Mouse (Mus musculus): ENCODE measurements around the gene Rapgef6. TPM values are rescaled to one million over a fixed set of nuclear protein-coding genes. Genes with fewer than 3 reads are reported as not detected.

The Rapgef6 gene
- polyA plus RNA-seq (2014; fragmentation: Nextera tagmentation; extraction: Ambion mirVana), result 27.8 and 33.0 TPM in 2 replicates

- no peaks in the 10 kb centered on the region for H3K36me3 ChIP-seq (replicated peaks; ENCODE audit: control insufficient read depth, insufficient read depth, low read depth, low read length)
- peak within 1 kb of the TSS; percentile 93 for H3K9ac ChIP-seq (replicated peaks; ENCODE audit: low read length)
- peak; percentile 96 for ATAC-seq (replicated peaks; ENCODE audit: insufficient number of reproducible peaks, low FRiP score, low TSS enrichment, low read depth)
- no peaks in the 10 kb centered on the region for H3K4me1 ChIP-seq (ENCODE audit: control insufficient read depth, insufficient read depth, low read length)
- DNase-seq (ENCODE audit: low spot score), result peak; percentile 99
- peak within 1 kb of the TSS; percentile 55 for H3K4me2 ChIP-seq (ENCODE audit: low read depth, low read length)
- H3K27me3 ChIP-seq (ENCODE audit: control insufficient read depth, insufficient read depth, low read length), result no peaks in the 10 kb centered on the region
- under 1% methylated on average over 73 of the region's 73 CpGs for WGBS
- H3K9me3 ChIP-seq (replicated peaks; ENCODE audit: control insufficient read depth, low read length), result no peaks in the 10 kb centered on the region
- H3K4me3 ChIP-seq (ENCODE audit: low read depth, low read length), result peak within 1 kb of the TSS; percentile 78
- H3K27ac ChIP-seq (replicated peaks; ENCODE audit: low read depth, low read length), result peak within 1 kb of the TSS; percentile 81
Measured at GRCm38 (mm10) chr11:54522529-54523430, at the start of gene Rapgef6. Gene Rapgef6, plus strand, starts transcription at chr11:54522847.

DNA sequence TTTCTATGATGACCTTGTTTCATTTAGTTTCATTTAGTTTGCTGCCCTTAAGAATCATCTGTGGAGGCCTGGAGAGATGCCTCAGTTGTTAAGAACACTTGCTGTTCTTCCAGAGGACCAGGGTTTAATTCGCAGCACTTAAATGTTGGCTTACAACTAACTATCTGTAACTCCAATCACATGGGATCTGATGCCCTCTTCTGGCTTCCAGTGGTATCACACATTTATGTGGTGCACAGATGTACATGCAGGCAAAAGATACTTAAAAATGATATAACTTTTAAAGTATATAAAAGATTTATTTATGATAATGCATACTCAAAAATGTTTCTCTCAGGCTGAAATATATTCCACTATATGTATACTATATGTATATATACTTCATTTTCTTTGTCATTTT, 44.2 kb upstream of the Rapgef6 start:
- no peak overlapping the region for H3K4me2 ChIP-seq (ENCODE audit: low read depth, low read length)
- 78% methylated on average over 1 of the region's 1 CpGs for whole genome bisulfite sequencing
- peak; percentile 10 for DNase-seq (ENCODE audit: low spot score)
- no peak overlapping the region for H3K9ac ChIP-seq (replicated peaks; ENCODE audit: low read length)
- H3K4me1 ChIP-seq (ENCODE audit: control insufficient read depth, insufficient read depth, low read length), result no peaks in the 10 kb centered on the region
- no peaks in the 10 kb centered on the region for H3K36me3 ChIP-seq (replicated peaks; ENCODE audit: control insufficient read depth, insufficient read depth, low read depth, low read length)
- no peak for ATAC-seq (replicated peaks; ENCODE audit: insufficient number of reproducible peaks, low FRiP score, low TSS enrichment, low read depth)
- no peak overlapping the region for H3K27ac ChIP-seq (replicated peaks; ENCODE audit: low read depth, low read length)
- no peaks in the 10 kb centered on the region for H3K27me3 ChIP-seq (ENCODE audit: control insufficient read depth, insufficient read depth, low read length)
- H3K4me3 ChIP-seq (ENCODE audit: low read depth, low read length), result no peak overlapping the region
- H3K9me3 ChIP-seq (replicated peaks; ENCODE audit: control insufficient read depth, low read length), result no peaks in the 10 kb centered on the region

- Histone ChIP-seq H3K36me3 (replicated peaks; ENCODE audit: control insufficient read depth, insufficient read depth, low read depth, low read length) (no peaks in the 10 kb centered on the region), H3K4me2 (ENCODE audit: low read depth, low read length) (no peak overlapping the region), H3K9ac (replicated peaks; ENCODE audit: low read length) (no peak overlapping the region), H3K4me3 (ENCODE audit: low read depth, low read length) (no peak overlapping the region), H3K9me3 (replicated peaks; ENCODE audit: control insufficient read depth, low read length) (no peaks in the 10 kb centered on the region), H3K4me1 (ENCODE audit: control insufficient read depth, insufficient read depth, low read length) (no peaks in the 10 kb centered on the region), H3K27ac (replicated peaks; ENCODE audit: low read depth, low read length) (no peak overlapping the region), H3K27me3 (ENCODE audit: control insufficient read depth, insufficient read depth, low read length) (no peaks in the 10 kb centered on the region)
- DNase-seq (ENCODE audit: low spot score) (no peak), ATAC-seq (replicated peaks; ENCODE audit: insufficient number of reproducible peaks, low FRiP score, low TSS enrichment, low read depth) (no peak)
- 90% methylated on average over 3 of the region's 3 CpGs for WGBS
Measured at GRCm38 (mm10) chr11:54486041-54486440, 36.6 kb upstream of the Rapgef6 start.

DNA sequence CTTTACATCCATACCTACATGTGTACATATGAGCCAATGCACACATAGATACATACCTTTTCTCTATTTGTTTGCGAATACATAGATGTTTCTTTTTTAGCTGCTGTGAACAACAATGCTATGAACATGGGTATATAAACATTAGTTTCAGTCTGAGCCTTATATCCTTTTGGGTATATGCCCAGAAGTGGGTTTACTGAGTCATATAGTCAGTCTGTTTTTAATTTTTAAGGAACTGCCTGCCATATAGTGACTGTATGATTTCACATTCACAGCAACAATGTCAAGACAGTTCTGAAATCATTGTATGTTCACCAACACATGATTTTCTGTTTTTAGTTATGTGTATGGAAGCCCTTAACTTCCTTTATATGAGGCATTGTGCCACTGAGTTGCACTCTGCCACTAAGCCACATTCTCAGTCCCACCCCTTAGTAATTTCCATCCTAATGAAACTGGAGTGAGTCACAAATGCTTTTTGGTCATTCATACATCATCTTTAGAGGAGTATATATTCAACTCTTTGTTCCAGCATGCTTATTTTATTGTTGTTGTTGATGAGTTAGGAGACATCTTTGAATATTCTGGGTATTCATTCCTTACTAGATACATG, 30.6 kb upstream of the Rapgef6 start:
- DNase-seq (ENCODE audit: low spot score) (no peak), ATAC-seq (replicated peaks; ENCODE audit: insufficient number of reproducible peaks, low FRiP score, low TSS enrichment, low read depth) (no peak)
- Histone ChIP-seq H3K4me1 (ENCODE audit: control insufficient read depth, insufficient read depth, low read length) (no peaks in the 10 kb centered on the region), H3K27me3 (ENCODE audit: control insufficient read depth, insufficient read depth, low read length) (no peaks in the 10 kb centered on the region), H3K27ac (replicated peaks; ENCODE audit: low read depth, low read length) (no peak overlapping the region), H3K9ac (replicated peaks; ENCODE audit: low read length) (no peak overlapping the region), H3K4me3 (ENCODE audit: low read depth, low read length) (no peak overlapping the region), H3K9me3 (replicated peaks; ENCODE audit: control insufficient read depth, low read length) (no peaks in the 10 kb centered on the region), H3K36me3 (replicated peaks; ENCODE audit: control insufficient read depth, insufficient read depth, low read depth, low read length) (no peaks in the 10 kb centered on the region), H3K4me2 (ENCODE audit: low read depth, low read length) (no peak overlapping the region)
- WGBS, result 98% methylated on average over 1 of the region's 1 CpGs

DNA sequence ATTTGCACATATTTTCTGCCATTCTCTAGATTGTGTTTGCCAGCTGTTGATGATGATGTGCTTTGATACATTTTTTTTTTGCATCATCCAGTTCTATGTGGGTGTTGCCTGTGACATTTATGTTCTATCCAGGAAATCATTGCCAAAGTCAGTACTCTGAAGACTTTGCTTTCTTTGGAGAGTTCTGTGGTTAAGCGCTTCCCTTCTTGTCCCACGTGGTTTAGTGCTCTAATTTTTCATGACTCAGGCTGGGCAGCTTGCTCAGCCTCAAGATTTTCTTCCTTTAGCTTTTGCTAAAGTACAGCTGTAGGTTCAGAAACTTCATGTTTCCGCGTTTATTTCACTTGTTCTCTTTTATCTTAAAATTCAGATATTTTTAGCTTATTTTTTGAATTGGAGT, 30.1 kb upstream of the Rapgef6 start:
- Histone ChIP-seq H3K4me2 (ENCODE audit: low read depth, low read length) (no peak overlapping the region), H3K4me1 (ENCODE audit: control insufficient read depth, insufficient read depth, low read length) (no peaks in the 10 kb centered on the region), H3K27me3 (ENCODE audit: control insufficient read depth, insufficient read depth, low read length) (no peaks in the 10 kb centered on the region), H3K9me3 (replicated peaks; ENCODE audit: control insufficient read depth, low read length) (no peaks in the 10 kb centered on the region), H3K36me3 (replicated peaks; ENCODE audit: control insufficient read depth, insufficient read depth, low read depth, low read length) (no peaks in the 10 kb centered on the region), H3K27ac (replicated peaks; ENCODE audit: low read depth, low read length) (no peak overlapping the region), H3K4me3 (ENCODE audit: low read depth, low read length) (no peak overlapping the region), H3K9ac (replicated peaks; ENCODE audit: low read length) (no peak overlapping the region)
- ATAC-seq (replicated peaks; ENCODE audit: insufficient number of reproducible peaks, low FRiP score, low TSS enrichment, low read depth) (no peak), DNase-seq (ENCODE audit: low spot score) (no peak)
- WGBS, result 89% methylated on average over 4 of the region's 4 CpGs

DNA sequence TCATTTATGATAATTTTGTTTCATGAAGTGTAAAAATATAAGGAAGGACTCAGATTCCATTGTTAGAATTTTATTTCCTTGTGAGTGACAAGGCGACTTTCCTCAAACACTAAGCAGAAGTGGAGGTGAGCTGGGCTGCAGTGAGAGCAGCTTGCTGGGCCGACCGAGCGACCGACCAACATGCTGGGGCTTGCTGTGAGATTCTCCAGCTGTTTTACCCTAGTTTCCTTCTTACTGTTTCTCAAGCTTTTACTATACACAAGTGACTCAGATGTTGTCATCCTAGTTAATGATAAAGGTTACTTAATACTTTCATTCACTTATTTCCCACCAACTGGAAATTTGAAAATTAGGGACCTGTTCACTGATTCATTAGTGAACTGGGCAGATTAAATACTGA, 22.8 kb upstream of the Rapgef6 start:
- Histone ChIP-seq H3K27me3 (ENCODE audit: control insufficient read depth, insufficient read depth, low read length) (no peaks in the 10 kb centered on the region), H3K4me1 (ENCODE audit: control insufficient read depth, insufficient read depth, low read length) (no peaks in the 10 kb centered on the region), H3K4me3 (ENCODE audit: low read depth, low read length) (no peak overlapping the region), H3K27ac (replicated peaks; ENCODE audit: low read depth, low read length) (no peak overlapping the region), H3K36me3 (replicated peaks; ENCODE audit: control insufficient read depth, insufficient read depth, low read depth, low read length) (no peaks in the 10 kb centered on the region; the same call in 1 of the 2 replicates), H3K9me3 (replicated peaks; ENCODE audit: control insufficient read depth, low read length) (no peaks in the 10 kb centered on the region), H3K4me2 (ENCODE audit: low read depth, low read length) (no peak overlapping the region), H3K9ac (replicated peaks; ENCODE audit: low read length) (no peak overlapping the region)
- 91% methylated on average over 5 of the region's 5 CpGs for WGBS
- peak; percentile 11 for DNase-seq (ENCODE audit: low spot score)
- no peak for ATAC-seq (replicated peaks; ENCODE audit: insufficient number of reproducible peaks, low FRiP score, low TSS enrichment, low read depth)

DNA sequence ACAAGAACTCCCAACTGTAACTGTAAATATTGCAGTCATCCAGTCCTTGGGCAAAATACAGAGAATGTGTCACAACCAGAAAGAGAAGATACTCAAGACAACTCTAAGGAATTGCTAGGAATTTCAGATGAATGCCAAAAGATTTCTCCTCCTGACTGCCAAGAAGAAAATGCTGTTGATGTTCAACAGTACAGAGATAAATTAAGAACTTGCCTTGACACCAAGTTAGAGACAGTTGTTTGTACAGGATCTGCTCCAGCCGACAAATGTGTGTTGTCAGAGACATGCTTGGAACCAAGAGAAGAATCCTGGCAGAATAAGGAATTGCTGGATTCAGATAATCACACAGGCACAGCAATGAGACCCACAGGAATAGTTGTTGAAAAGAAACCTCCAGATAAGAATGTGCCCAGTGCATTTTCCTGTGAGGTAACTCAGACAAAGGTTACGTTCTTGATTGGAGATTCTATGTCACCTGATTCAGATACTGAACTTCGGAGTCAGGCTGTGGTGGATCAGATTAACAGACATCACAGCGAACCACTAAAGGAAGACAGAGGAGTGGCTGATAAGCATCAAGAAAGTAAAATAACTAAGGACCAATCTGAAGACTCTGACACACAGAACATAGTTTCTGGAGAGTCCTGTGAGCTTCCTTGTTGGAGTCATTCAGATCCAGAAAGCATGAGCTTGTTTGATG, 20.0 kb upstream of the Rapgef6 start:
- H3K27ac ChIP-seq (replicated peaks; ENCODE audit: low read depth, low read length), result no peak overlapping the region
- H3K36me3 ChIP-seq (replicated peaks; ENCODE audit: control insufficient read depth, insufficient read depth, low read depth, low read length), result no peaks in the 10 kb centered on the region; the same call in 1 of the 2 replicates
- no peaks in the 10 kb centered on the region for H3K4me1 ChIP-seq (ENCODE audit: control insufficient read depth, insufficient read depth, low read length)
- 93% methylated on average over 4 of the region's 4 CpGs for WGBS
- no peaks in the 10 kb centered on the region for H3K9me3 ChIP-seq (replicated peaks; ENCODE audit: control insufficient read depth, low read length)
- no peak overlapping the region for H3K4me3 ChIP-seq (ENCODE audit: low read depth, low read length)
- no peak overlapping the region for H3K9ac ChIP-seq (replicated peaks; ENCODE audit: low read length)
- H3K27me3 ChIP-seq (ENCODE audit: control insufficient read depth, insufficient read depth, low read length), result no peaks in the 10 kb centered on the region
- no peak for DNase-seq (ENCODE audit: low spot score)
- H3K4me2 ChIP-seq (ENCODE audit: low read depth, low read length), result no peak overlapping the region
- ATAC-seq (replicated peaks; ENCODE audit: insufficient number of reproducible peaks, low FRiP score, low TSS enrichment, low read depth), result no peak

GRCm38 (mm10) chr11:54513584-54513983, 9.1 kb upstream of the Rapgef6 start:
- no peak overlapping the region for H3K27ac ChIP-seq (replicated peaks; ENCODE audit: low read depth, low read length)
- H3K9me3 ChIP-seq (replicated peaks; ENCODE audit: control insufficient read depth, low read length), result no peaks in the 10 kb centered on the region
- no peak overlapping the region for H3K4me3 ChIP-seq (ENCODE audit: low read depth, low read length)
- no peak for ATAC-seq (replicated peaks; ENCODE audit: insufficient number of reproducible peaks, low FRiP score, low TSS enrichment, low read depth)
- H3K9ac ChIP-seq (replicated peaks; ENCODE audit: low read length), result no peak overlapping the region
- no peak for DNase-seq (ENCODE audit: low spot score)
- H3K4me2 ChIP-seq (ENCODE audit: low read depth, low read length), result no peak overlapping the region
- no peaks in the 10 kb centered on the region for H3K27me3 ChIP-seq (ENCODE audit: control insufficient read depth, insufficient read depth, low read length)
- H3K4me1 ChIP-seq (ENCODE audit: control insufficient read depth, insufficient read depth, low read length), result no peaks in the 10 kb centered on the region
- no peaks in the 10 kb centered on the region for H3K36me3 ChIP-seq (replicated peaks; ENCODE audit: control insufficient read depth, insufficient read depth, low read depth, low read length)

Data from embryonic facial prominence, embryonic 11.5 days (tissue).